Mouse (Mus musculus) stomach, postnatal 0 days (tissue): ENCODE data around the gene Bcl2l1. TPM values are rescaled to one million over a fixed set of nuclear protein-coding genes. Genes with fewer than 3 reads are reported as not detected.

Experiments used
- ATAC-seq: fragments of 200-750 bp; cut with Nextera tagmentation; 2 replicates; pipeline ENCODE4 v1.8.0; 2017; ENCODE audit not compliant: low FRiP score, low TSS enrichment
- DNase-seq: peaks from one replicate; pipeline ENCODE4 v3.0.0-alpha.2; 2016; ENCODE audit warnings: low spot score
- H3K27ac ChIP-seq: fragments of 300-500 bp; sonication (generic); replicated peaks from 2 replicates; pipeline ENCODE4 v1.5.1; 2014; ENCODE audit warnings: mild to moderate bottlenecking, control low read depth
- H3K27me3 ChIP-seq: fragments of 300-500 bp; sonication (generic); 2 replicates; pipeline ENCODE4 v1.6.1; 2014; ENCODE audit warnings: low read length; ENCODE audit not compliant: control insufficient read depth, insufficient read depth
- H3K36me3 ChIP-seq: fragments of 300-500 bp; sonication (generic); 2 replicates; pipeline ENCODE4 v1.6.1; 2014; ENCODE audit warnings: low read length, mixed read lengths; ENCODE audit not compliant: control insufficient read depth, insufficient read depth
- H3K4me1 ChIP-seq: fragments of 300-500 bp; sonication (generic); replicated peaks from 2 replicates; pipeline ENCODE4 v1.6.1; 2014; ENCODE audit warnings: antibody characterized with exemption; ENCODE audit not compliant: control insufficient read depth, insufficient read depth
- H3K4me2 ChIP-seq: fragments of 300-500 bp; sonication (generic); replicated peaks from 2 replicates; pipeline ENCODE4 v1.6.1; 2014; ENCODE audit warnings: low read depth, mild to moderate bottlenecking, control low read depth, moderate library complexity
- H3K4me3 ChIP-seq: fragments of 300-500 bp; sonication (generic); 2 replicates; pipeline ENCODE4 v1.5.1; 2014; ENCODE audit warnings: low read depth, low read length, control low read depth
- H3K9ac ChIP-seq: fragments of 300-500 bp; sonication (generic); 2 replicates; pipeline ENCODE4 v1.6.1; 2014; ENCODE audit warnings: mild to moderate bottlenecking, low read length, control low read depth, mixed read lengths
- H3K9me3 ChIP-seq: fragments of 300-500 bp; sonication (generic); 2 replicates; pipeline ENCODE4 v1.6.1; 2016; ENCODE audit warnings: low read length; ENCODE audit not compliant: control insufficient read depth
- CTCF ChIP-seq: IDR thresholded peaks from 2 replicates; pipeline ENCODE4 v1.5.1; 2016; ENCODE audit warnings: antibody characterized with exemption, low read depth, mild to moderate bottlenecking, moderate library complexity
- EP300 ChIP-seq: optimal IDR thresholded peaks from 2 replicates; pipeline ENCODE3; 2016; ENCODE audit warnings: antibody characterized with exemption
- WGBS: fragments of 180-500 bp; shearing (Covaris S2); extraction: QIAGEN DNeasy Blood & Tissue Kit; methylation state at CpG from one replicate; pipeline ENCODE4 v1.1.7; 2014; 5-methylcytosine and 5-hydroxymethylcytosine counted together
- polyA plus RNA-seq: library from polyadenylated mRNA; unstranded; fragments of >200 nt; fragmentation: Nextera tagmentation; extraction: Ambion mirVana; gene quantifications from 2 replicates; pipeline ENCODE4 v1.2.1, GENCODE M21; 2015

The Bcl2l1 gene
- polyA plus RNA-seq, 1 experiment from 2014 or later, result 45.6 TPM

- WGBS, result 69% methylated on average over 5 of the region's 5 CpGs
- Histone ChIP-seq H3K36me3 (peaks cover 2% of the 10 kb centered on the region), H3K27me3 (no peaks in the 10 kb centered on the region), H3K9me3 (no peaks in the 10 kb centered on the region), H3K9ac (no peak overlapping the region), H3K4me1 (no peaks in the 10 kb centered on the region), H3K27ac (peak overlapping the region; percentile 64), H3K4me2 (no peak overlapping the region), H3K4me3 (no peak overlapping the region)
- ATAC-seq (0 out of 2 replicates have a peak, but pooled peaks have one; percentile 19), DNase-seq (no peak)
- no peak for TF ChIP-seq EP300
- no peak for TF ChIP-seq CTCF
Measured at GRCm38 (mm10) chr2:152810158-152810941, 21.2 kb downstream of the Bcl2l1 start.

- no peak overlapping the region for H3K4me2 ChIP-seq
- no peaks in the 10 kb centered on the region for H3K27me3 ChIP-seq
- peaks cover 6% of the 10 kb centered on the region; the same call in 1 of the 2 replicates for H3K4me1 ChIP-seq
- WGBS, result 72% methylated on average over 3 of the region's 3 CpGs
- TF ChIP-seq CTCF (no peak), EP300 (no peak)
- DNase-seq, result no peak
- H3K9me3 ChIP-seq, result no peaks in the 10 kb centered on the region
- no peak for ATAC-seq
- peaks cover 2% of the 10 kb centered on the region for H3K36me3 ChIP-seq
- H3K27ac ChIP-seq, result no peak overlapping the region
- H3K9ac ChIP-seq, result no peak overlapping the region
- H3K4me3 ChIP-seq, result no peak overlapping the region
Measured at GRCm38 (mm10) chr2:152808178-152808577, 23.4 kb downstream of the Bcl2l1 start.

- no peak overlapping the region for H3K4me3 ChIP-seq
- peaks cover 2% of the 10 kb centered on the region for H3K36me3 ChIP-seq
- peaks cover 6% of the 10 kb centered on the region; the same call in 1 of the 2 replicates for H3K4me1 ChIP-seq
- no peaks in the 10 kb centered on the region for H3K9me3 ChIP-seq
- 0 out of 2 replicates have a peak overlapping the region, but pooled peaks have one; percentile 30 for H3K27ac ChIP-seq
- H3K9ac ChIP-seq, result no peak overlapping the region
- H3K27me3 ChIP-seq, result no peaks in the 10 kb centered on the region
- 43% methylated on average over 2 of the region's 2 CpGs for WGBS
- DNase-seq, result no peak
- TF ChIP-seq CTCF (no peak), EP300 (no peak)
- no peak overlapping the region for H3K4me2 ChIP-seq
- peak; percentile 35 for ATAC-seq
Measured at GRCm38 (mm10) chr2:152806037-152806436, 25.5 kb downstream of the Bcl2l1 start.

GRCm38 (mm10) chr2:152805111-152805490 is 26.4 kb downstream of the Bcl2l1 start:
- DNase-seq (no peak), ATAC-seq (peak; percentile 24)
- Histone ChIP-seq H3K4me1 (peaks cover 6% of the 10 kb centered on the region; the same call in 1 of the 2 replicates), H3K27ac (peak overlapping the region; percentile 74), H3K9ac (no peak overlapping the region), H3K4me3 (no peak overlapping the region), H3K4me2 (no peak overlapping the region), H3K36me3 (peaks cover 2% of the 10 kb centered on the region), H3K27me3 (no peaks in the 10 kb centered on the region), H3K9me3 (no peaks in the 10 kb centered on the region)
- TF ChIP-seq CTCF (no peak), EP300 (no peak)
- WGBS, result 54% methylated on average over 5 of the region's 5 CpGs

- H3K36me3 ChIP-seq, result peaks cover 2% of the 10 kb centered on the region
- no peak overlapping the region for H3K4me2 ChIP-seq
- no peak overlapping the region for H3K4me3 ChIP-seq
- no peak for TF ChIP-seq CTCF
- no peak for TF ChIP-seq EP300
- H3K27ac ChIP-seq, result peak overlapping the region; percentile 74
- peaks cover 6% of the 10 kb centered on the region; the same call in 1 of the 2 replicates for H3K4me1 ChIP-seq
- no peaks in the 10 kb centered on the region for H3K9me3 ChIP-seq
- no peak overlapping the region for H3K9ac ChIP-seq
- whole genome bisulfite sequencing, result 9% methylated on average over 6 of the region's 6 CpGs
- peak; percentile 71 for DNase-seq
- peak; percentile 84 for ATAC-seq
- no peaks in the 10 kb centered on the region for H3K27me3 ChIP-seq
Measured at GRCm38 (mm10) chr2:152804408-152805110, 27.0 kb downstream of the Bcl2l1 start.

- WGBS, result 83% methylated on average over 5 of the region's 5 CpGs
- H3K4me2 ChIP-seq, result no peak overlapping the region
- DNase-seq (no peak), ATAC-seq (no peak)
- no peaks in the 10 kb centered on the region for H3K27me3 ChIP-seq
- H3K9ac ChIP-seq, result no peak overlapping the region
- H3K36me3 ChIP-seq, result peaks cover 2% of the 10 kb centered on the region; the same call in 1 of the 2 replicates
- H3K9me3 ChIP-seq, result no peaks in the 10 kb centered on the region
- peaks cover 6% of the 10 kb centered on the region; the same call in 1 of the 2 replicates for H3K4me1 ChIP-seq
- no peak overlapping the region for H3K4me3 ChIP-seq
- TF ChIP-seq CTCF (no peak), EP300 (no peak)
- no peak overlapping the region for H3K27ac ChIP-seq
Measured at GRCm38 (mm10) chr2:152803081-152803480, 28.4 kb downstream of the Bcl2l1 start.
